Mouse (Mus musculus) myocyte (in vitro differentiated cells): ENCODE measurements around the gene Zcchc7.

Experiments
- CEBPB ChIP-seq: IDR thresholded peaks from 2 replicates; pipeline ENCODE4 v1.6.1; 2011; ENCODE audit warnings: mild to moderate bottlenecking, moderate library complexity; ENCODE audit not compliant: poor library complexity, insufficient read depth, severe bottlenecking
- E2F4 ChIP-seq: IDR thresholded peaks from one replicate; pipeline ENCODE4 v1.6.1; 2011; ENCODE audit warnings: mild to moderate bottlenecking, control low read depth, moderate library complexity; ENCODE audit not compliant: insufficient read depth
- MAX ChIP-seq: IDR thresholded peaks from one replicate; pipeline ENCODE4 v1.6.1; 2011; ENCODE audit warnings: low read depth, mild to moderate bottlenecking, control low read depth
- MYOD1 ChIP-seq, 3 experiments: IDR thresholded peaks; one replicate each; pipeline ENCODE4 v1.6.1; 2011; ENCODE audit warnings: control low read depth in 2 of 3, low read depth in 2 of 3, mild to moderate bottlenecking in 2 of 3, moderate library complexity in 1 of 3; ENCODE audit not compliant: insufficient read length in 2 of 3, control insufficient read depth in 1 of 3
- MYOG ChIP-seq, 3 experiments: IDR thresholded peaks; one replicate each; pipeline ENCODE4 v1.6.1; 2011; ENCODE audit warnings: control low read depth in 2 of 3, low read depth in 2 of 3, mild to moderate bottlenecking in 2 of 3; ENCODE audit not compliant: insufficient read length in 2 of 3, control insufficient read depth in 1 of 3, insufficient read depth in 1 of 3
- POLR2A ChIP-seq: IDR thresholded peaks from one replicate; pipeline ENCODE4 v1.6.1; 2011; ENCODE audit warnings: low read depth, mild to moderate bottlenecking, control low read depth, moderate library complexity; ENCODE audit not compliant: insufficient read length
- POLR2AphosphoS2 ChIP-seq: IDR thresholded peaks from one replicate; pipeline ENCODE4 v1.6.1; 2011; ENCODE audit warnings: low read depth, control low read depth; ENCODE audit not compliant: insufficient read length
- REST ChIP-seq: IDR thresholded peaks from one replicate; pipeline ENCODE4 v1.6.1; 2011; ENCODE audit warnings: mild to moderate bottlenecking, control low read depth, moderate library complexity; ENCODE audit not compliant: insufficient read depth, insufficient read length
- TCF12 ChIP-seq: IDR thresholded peaks from one replicate; pipeline ENCODE4 v1.6.1; 2011; ENCODE audit warnings: mild to moderate bottlenecking, control low read depth; ENCODE audit not compliant: poor library complexity, insufficient read depth, severe bottlenecking
- TCF3 ChIP-seq: IDR thresholded peaks from one replicate; pipeline ENCODE4 v1.6.1; 2011; ENCODE audit warnings: low read depth, control low read depth; ENCODE audit not compliant: insufficient read length
- USF1 ChIP-seq: IDR thresholded peaks from one replicate; pipeline ENCODE4 v1.6.1; 2011; ENCODE audit warnings: low read depth, mild to moderate bottlenecking, control low read depth, moderate library complexity

DNA sequence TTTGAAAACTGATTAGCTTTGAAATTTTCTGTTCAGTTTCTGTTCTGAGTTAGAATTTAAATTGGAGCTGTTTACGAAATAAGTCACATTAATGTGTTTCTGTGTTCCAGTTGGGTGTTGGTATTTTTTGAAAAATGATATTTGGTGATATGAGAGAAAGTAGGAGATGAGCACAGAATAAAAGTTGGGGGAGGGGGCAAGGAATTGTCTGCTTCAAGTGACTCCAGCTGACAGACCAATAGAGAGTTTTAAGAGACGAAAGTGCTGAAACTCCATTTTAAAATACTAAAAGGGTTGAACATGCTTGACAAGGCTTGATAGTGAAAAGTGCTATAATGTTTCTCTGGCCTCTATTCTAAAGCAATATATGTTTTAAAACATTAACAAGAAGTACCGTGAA, 21.4 kb downstream of the Zcchc7 start:
- no peak for TF ChIP-seq POLR2A
- no peak for TF ChIP-seq E2F4
- no peak for TF ChIP-seq MAX
- no peak for TF ChIP-seq TCF12
- TF ChIP-seq CEBPB = no peak
- TF ChIP-seq TCF3 = no peak
- TF ChIP-seq MYOD1 (IDR thresholded peaks at IDR 0.05; ENCODE audit: control insufficient read depth in 1 of 3, insufficient read length in 2 of 3, low read depth in 2 of 3) = no peak
- TF ChIP-seq MYOG (IDR thresholded peaks at IDR 0.05; ENCODE audit: control insufficient read depth in 1 of 3, insufficient read depth in 1 of 3, insufficient read length in 2 of 3, low read depth in 2 of 3) = no peak
- no peak for TF ChIP-seq POLR2AphosphoS2
- no peak for TF ChIP-seq USF1
- TF ChIP-seq REST = no peak
